Mouse (Mus musculus): ENCODE measurements at regions not wholly inside any gene's neighbourhood (a gene's known extent, or its start where the extent isn't known, plus 50 kb on each side); places are given as distances from the start of the nearest gene placed in this dataset.

- Histone ChIP-seq H3K9me3 (replicated peaks; ENCODE audit: control insufficient read depth, insufficient read depth, low read length, poor library complexity, severe bottlenecking) (no peaks in the 10 kb centered on the region), H3K4me1 (ENCODE audit: control insufficient read depth, insufficient read depth, low read length) (no peaks in the 10 kb centered on the region), H3K27me3 (ENCODE audit: control insufficient read depth, insufficient read depth, low read length, poor library complexity, severe bottlenecking) (no peaks in the 10 kb centered on the region), H3K36me3 (ENCODE audit: control insufficient read depth, insufficient read depth, low read length, poor library complexity, severe bottlenecking) (no peaks in the 10 kb centered on the region), H3K9ac (ENCODE audit: low read depth, poor library complexity, severe bottlenecking) (no peak overlapping the region), H3K27ac (ENCODE audit: insufficient read depth, low read length) (no peak overlapping the region), H3K4me3 (ENCODE audit: low read depth, low read length) (no peak overlapping the region)
- TF ChIP-seq EP300 (IDR thresholded peaks at IDR 0.05; ENCODE audit: insufficient read depth, low read depth, low read length): no peak
- TF ChIP-seq CTCF (IDR thresholded peaks at IDR 0.05; ENCODE audit: low read depth, low read length): no peak
- no peak for TF ChIP-seq POLR2A (IDR thresholded peaks at IDR 0.05; ENCODE audit: insufficient read depth, low read length)
Observed at GRCm38 (mm10) chr13:115211285-115211684, 109.5 kb upstream of the Itga1 start.

DNA sequence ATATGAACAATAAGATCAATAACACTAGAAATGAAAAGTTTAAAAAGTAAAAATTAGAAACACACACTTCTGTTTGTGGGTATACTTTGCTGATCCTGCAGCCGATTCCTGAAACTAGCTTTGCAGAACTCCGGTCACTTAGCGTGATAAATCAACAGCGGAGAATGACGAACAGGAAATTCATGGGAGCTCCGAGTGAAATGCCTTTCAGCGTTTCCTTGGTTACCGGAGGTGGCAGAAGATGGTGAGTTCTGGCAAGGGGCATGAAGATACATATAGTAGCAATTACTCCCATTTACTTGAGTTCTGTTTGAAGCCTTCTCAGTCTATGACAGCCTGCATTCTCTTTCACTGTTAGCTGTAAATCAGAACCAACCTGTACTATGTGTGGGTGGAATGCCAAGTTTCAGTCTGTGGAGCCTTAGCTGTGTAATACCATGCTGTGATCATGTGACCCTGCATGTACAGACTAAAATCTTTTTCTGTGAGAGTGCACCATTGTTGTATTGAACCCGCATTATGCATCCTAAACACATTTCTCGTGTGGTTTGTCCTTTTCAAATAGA lies 109.0 kb upstream of the Itga1 start:
- TF ChIP-seq POLR2A (IDR thresholded peaks at IDR 0.05; ENCODE audit: insufficient read depth, low read length) (no peak), CTCF (IDR thresholded peaks at IDR 0.05; ENCODE audit: low read depth, low read length) (no peak), EP300 (IDR thresholded peaks at IDR 0.05; ENCODE audit: insufficient read depth, low read depth, low read length) (no peak)
- Histone ChIP-seq H3K4me1 (ENCODE audit: control insufficient read depth, insufficient read depth, low read length) (no peaks in the 10 kb centered on the region), H3K4me3 (ENCODE audit: low read depth, low read length) (no peak overlapping the region), H3K9ac (ENCODE audit: low read depth, poor library complexity, severe bottlenecking) (no peak overlapping the region), H3K9me3 (replicated peaks; ENCODE audit: control insufficient read depth, insufficient read depth, low read length, poor library complexity, severe bottlenecking) (no peaks in the 10 kb centered on the region), H3K27me3 (ENCODE audit: control insufficient read depth, insufficient read depth, low read length, poor library complexity, severe bottlenecking) (no peaks in the 10 kb centered on the region), H3K27ac (ENCODE audit: insufficient read depth, low read length) (no peak overlapping the region), H3K36me3 (ENCODE audit: control insufficient read depth, insufficient read depth, low read length, poor library complexity, severe bottlenecking) (no peaks in the 10 kb centered on the region)

DNA sequence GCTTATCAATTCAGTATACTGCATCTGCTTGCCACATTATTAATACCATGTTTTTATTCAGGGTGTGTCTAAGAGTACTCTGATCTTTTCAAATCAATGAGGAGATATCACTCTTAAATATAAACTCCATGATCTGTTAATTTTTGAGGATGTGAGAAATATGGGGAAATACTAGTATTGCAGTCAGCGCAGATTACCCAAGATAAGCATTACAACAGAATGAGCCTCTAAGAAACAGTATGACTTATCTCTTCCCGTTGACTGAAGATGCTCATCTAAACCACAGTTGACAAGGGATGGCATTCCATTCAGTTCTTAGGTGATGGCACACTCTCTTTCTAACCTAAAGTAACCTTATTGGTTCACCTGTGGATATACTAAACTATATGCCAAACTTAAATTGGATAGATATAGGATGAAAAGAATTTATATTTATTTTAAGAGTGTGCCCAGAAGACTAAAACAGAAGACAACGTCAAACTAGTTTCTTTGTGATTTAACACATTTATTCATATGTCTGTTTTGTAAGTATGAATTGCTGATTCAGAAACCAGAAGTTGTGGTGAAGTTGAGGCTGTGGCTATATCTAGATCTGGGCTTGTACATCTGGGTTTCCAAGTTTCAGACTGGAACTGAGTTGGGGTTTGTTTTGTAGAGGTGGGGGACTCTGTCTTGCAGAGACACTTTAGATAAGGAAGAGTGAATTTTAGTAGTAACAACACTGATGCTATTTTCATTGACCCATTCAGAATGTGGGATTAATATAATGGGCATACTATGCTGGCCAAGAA lies 107.8 kb upstream of the Itga1 start:
- Histone ChIP-seq H3K9ac (ENCODE audit: low read depth, poor library complexity, severe bottlenecking) (no peak overlapping the region), H3K27ac (ENCODE audit: insufficient read depth, low read length) (no peak overlapping the region), H3K9me3 (replicated peaks; ENCODE audit: control insufficient read depth, insufficient read depth, low read length, poor library complexity, severe bottlenecking) (no peaks in the 10 kb centered on the region), H3K36me3 (ENCODE audit: control insufficient read depth, insufficient read depth, low read length, poor library complexity, severe bottlenecking) (no peaks in the 10 kb centered on the region), H3K27me3 (ENCODE audit: control insufficient read depth, insufficient read depth, low read length, poor library complexity, severe bottlenecking) (no peaks in the 10 kb centered on the region), H3K4me3 (ENCODE audit: low read depth, low read length) (no peak overlapping the region), H3K4me1 (ENCODE audit: control insufficient read depth, insufficient read depth, low read length) (no peaks in the 10 kb centered on the region)
- TF ChIP-seq POLR2A (IDR thresholded peaks at IDR 0.05; ENCODE audit: insufficient read depth, low read length): no peak
- TF ChIP-seq CTCF (IDR thresholded peaks at IDR 0.05; ENCODE audit: low read depth, low read length): no peak
- no peak for TF ChIP-seq EP300 (IDR thresholded peaks at IDR 0.05; ENCODE audit: insufficient read depth, low read depth, low read length)

DNA sequence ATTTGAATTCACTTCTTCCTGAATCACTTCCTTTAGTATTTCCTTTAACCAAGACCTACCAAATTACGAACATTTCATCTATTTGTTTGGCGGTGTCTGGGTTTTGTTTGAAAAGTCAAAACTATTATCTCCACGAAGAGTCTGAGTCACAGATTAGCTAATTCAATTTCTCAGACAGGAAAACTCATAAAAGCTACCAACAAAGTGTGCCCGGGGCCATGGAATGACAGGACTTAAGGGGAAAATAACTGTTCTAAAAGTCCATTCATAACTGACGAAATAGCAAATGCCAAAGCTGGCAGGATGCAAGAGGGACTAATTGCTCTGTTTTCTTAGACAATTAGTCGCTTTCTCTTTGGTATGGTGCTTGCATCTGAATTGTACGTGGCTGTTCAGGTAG lies 105.0 kb upstream of the Itga1 start:
- Histone ChIP-seq H3K4me3 (ENCODE audit: low read depth, low read length) (no peak overlapping the region), H3K9ac (ENCODE audit: low read depth, poor library complexity, severe bottlenecking) (no peak overlapping the region), H3K27ac (ENCODE audit: insufficient read depth, low read length) (no peak overlapping the region), H3K36me3 (ENCODE audit: control insufficient read depth, insufficient read depth, low read length, poor library complexity, severe bottlenecking) (no peaks in the 10 kb centered on the region), H3K9me3 (replicated peaks; ENCODE audit: control insufficient read depth, insufficient read depth, low read length, poor library complexity, severe bottlenecking) (no peaks in the 10 kb centered on the region), H3K4me1 (ENCODE audit: control insufficient read depth, insufficient read depth, low read length) (no peaks in the 10 kb centered on the region), H3K27me3 (ENCODE audit: control insufficient read depth, insufficient read depth, low read length, poor library complexity, severe bottlenecking) (no peaks in the 10 kb centered on the region)
- TF ChIP-seq EP300 (IDR thresholded peaks at IDR 0.05; ENCODE audit: insufficient read depth, low read depth, low read length): no peak
- TF ChIP-seq CTCF (IDR thresholded peaks at IDR 0.05; ENCODE audit: low read depth, low read length): no peak
- TF ChIP-seq POLR2A (IDR thresholded peaks at IDR 0.05; ENCODE audit: insufficient read depth, low read length): no peak

GRCm38 (mm10) chr13:115199166-115199565 lies 97.4 kb upstream of the Itga1 start:
- TF ChIP-seq EP300 (IDR thresholded peaks at IDR 0.05; ENCODE audit: insufficient read depth, low read depth, low read length): no peak
- TF ChIP-seq CTCF (IDR thresholded peaks at IDR 0.05; ENCODE audit: low read depth, low read length): no peak
- Histone ChIP-seq H3K27ac (ENCODE audit: insufficient read depth, low read length) (no peak overlapping the region), H3K9ac (ENCODE audit: low read depth, poor library complexity, severe bottlenecking) (no peak overlapping the region), H3K4me1 (ENCODE audit: control insufficient read depth, insufficient read depth, low read length) (no peaks in the 10 kb centered on the region), H3K27me3 (ENCODE audit: control insufficient read depth, insufficient read depth, low read length, poor library complexity, severe bottlenecking) (no peaks in the 10 kb centered on the region; the same call in 1 of the 2 replicates), H3K9me3 (replicated peaks; ENCODE audit: control insufficient read depth, insufficient read depth, low read length, poor library complexity, severe bottlenecking) (no peaks in the 10 kb centered on the region), H3K36me3 (ENCODE audit: control insufficient read depth, insufficient read depth, low read length, poor library complexity, severe bottlenecking) (no peaks in the 10 kb centered on the region), H3K4me3 (ENCODE audit: low read depth, low read length) (no peak overlapping the region)

- no peak overlapping the region for H3K4me3 ChIP-seq (ENCODE audit: low read depth, low read length)
- no peaks in the 10 kb centered on the region for H3K9me3 ChIP-seq (replicated peaks; ENCODE audit: control insufficient read depth, insufficient read depth, low read length, poor library complexity, severe bottlenecking)
- no peak overlapping the region for H3K9ac ChIP-seq (ENCODE audit: low read depth, poor library complexity, severe bottlenecking)
- no peaks in the 10 kb centered on the region for H3K4me1 ChIP-seq (ENCODE audit: control insufficient read depth, insufficient read depth, low read length)
- no peak overlapping the region for H3K27ac ChIP-seq (ENCODE audit: insufficient read depth, low read length)
- no peaks in the 10 kb centered on the region for H3K36me3 ChIP-seq (ENCODE audit: control insufficient read depth, insufficient read depth, low read length, poor library complexity, severe bottlenecking)
- H3K27me3 ChIP-seq (ENCODE audit: control insufficient read depth, insufficient read depth, low read length, poor library complexity, severe bottlenecking): no peaks in the 10 kb centered on the region
- TF ChIP-seq EP300 (IDR thresholded peaks at IDR 0.05; ENCODE audit: insufficient read depth, low read depth, low read length) (no peak), POLR2A (IDR thresholded peaks at IDR 0.05; ENCODE audit: insufficient read depth, low read length) (no peak), CTCF (IDR thresholded peaks at IDR 0.05; ENCODE audit: low read depth, low read length) (no peak)
Observed at GRCm38 (mm10) chr13:115188066-115188465, 86.3 kb upstream of the Itga1 start.

All from ES-Bruce4 (cell line).